Mouse (Mus musculus) lung, adult 2 months (tissue): ENCODE data around the gene Kcnj9. TPM values are rescaled to one million over a fixed set of nuclear protein-coding genes. Genes with fewer than 3 reads are reported as not detected.

ENCODE experiments used
- DNase-seq: peaks from one replicate; pipeline ENCODE4 v3.0.0; 2022
- H3K4me1 ChIP-seq: fragments of 200-500 bp; 2 replicates; pipeline ENCODE4 v1.6.1; 2011; ENCODE audit warnings: low read length; ENCODE audit not compliant: control insufficient read depth, insufficient read depth
- H3K4me3 ChIP-seq: fragments of 200-500 bp; replicated peaks from 2 replicates; pipeline ENCODE3; 2011; ENCODE audit warnings: low read depth, mild to moderate bottlenecking, control low read depth, low read length; ENCODE audit errors: extremely low read depth
- CTCF ChIP-seq: fragments of 200-500 bp; IDR thresholded peaks from 2 replicates; pipeline ENCODE4 v1.5.1; 2011; ENCODE audit warnings: mild to moderate bottlenecking, low read length, control low read depth; ENCODE audit not compliant: insufficient read depth
- POLR2A ChIP-seq: fragments of 200-500 bp; IDR thresholded peaks from 2 replicates; pipeline ENCODE4 v1.6.1; 2011; ENCODE audit warnings: low read depth, mild to moderate bottlenecking, control low read depth, low read length, borderline replicate concordance; ENCODE audit errors: extremely low read depth
- WGBS: fragments of 180-500 bp; shearing (Covaris S2); methylation state at CpG from one replicate; pipeline ENCODE4 v1.1.7; 2018; 5-methylcytosine and 5-hydroxymethylcytosine counted together
- polyA plus RNA-seq: library from polyadenylated mRNA; depleted of rRNA; stranded (reverse); fragments of >200 nt; gene quantifications from 2 replicates; pipeline ENCODE4 v1.2.3, GENCODE M21; 2012; rRNA removed

The Kcnj9 gene
- polyA plus RNA-seq, 1 experiment = not detected

DNA sequence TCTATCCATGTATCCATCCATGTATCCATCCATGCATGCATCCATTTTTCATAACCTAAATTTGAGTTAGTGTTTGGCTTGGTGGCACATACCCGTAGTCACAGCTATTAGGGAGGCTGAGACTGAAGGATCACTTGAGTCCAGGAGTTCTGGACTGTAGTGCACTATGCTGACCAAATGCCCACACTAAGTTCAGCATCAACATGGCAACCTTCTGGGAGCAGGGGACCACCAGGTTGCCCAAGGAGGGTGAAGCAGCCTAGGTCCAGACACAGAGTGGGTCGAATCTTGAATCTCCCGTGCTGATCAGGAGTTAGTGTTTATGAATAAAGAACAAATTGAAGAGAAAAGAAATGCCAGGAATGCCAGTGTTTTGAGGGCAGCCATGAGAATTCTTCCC is 57.9 kb downstream of the Kcnj9 start:
- WGBS = 73% methylated on average over 3 of the region's 3 CpGs
- H3K4me3 ChIP-seq = no peak overlapping the region
- no peak for TF ChIP-seq POLR2A
- no peak for TF ChIP-seq CTCF
- no peak for DNase-seq
- H3K4me1 ChIP-seq = no peaks in the 10 kb centered on the region

Other genes starting within 250 kb of the Kcnj9 start
- 31.5 and 53.1 TPM in 2 replicates for gene Copa, start 246.8 kb downstream of the Kcnj9 start, polyA plus RNA-seq
- 80.1 and 95.0 TPM in 2 replicates for gene Ncstn, start 246.5 kb downstream of the Kcnj9 start, polyA plus RNA-seq
- gene Pex19, start 202.6 kb downstream of the Kcnj9 start, polyA plus RNA-seq = 47.4 and 63.0 TPM in 2 replicates
- 58.0 and 74.9 TPM in 2 replicates for gene Dcaf8, start 181.2 kb downstream of the Kcnj9 start, polyA plus RNA-seq
- gene Pea15a, start 122.5 kb downstream of the Kcnj9 start, polyA plus RNA-seq = 88.2 and 137 TPM in 2 replicates
- 3.2 and 49.0 TPM in 2 replicates for gene Casq1, start 109.5 kb downstream of the Kcnj9 start, polyA plus RNA-seq
- gene Atp1a4, start 70.9 kb downstream of the Kcnj9 start, polyA plus RNA-seq = 0.05 and 1.2 TPM in 2 replicates
- 90.8 and 105 TPM in 2 replicates for gene Igsf8, start 67.7 kb downstream of the Kcnj9 start, polyA plus RNA-seq
- 56.1 and 93.0 TPM in 2 replicates for gene Atp1a2, start 31.3 kb downstream of the Kcnj9 start, polyA plus RNA-seq
- gene Kcnj10, start 11.9 kb upstream of the Kcnj9 start, polyA plus RNA-seq = 0.12 and 0.28 TPM in 2 replicates
- 8.2 and 9.1 TPM in 2 replicates for gene Pigm, start 47.2 kb upstream of the Kcnj9 start, polyA plus RNA-seq
- gene Slamf9, start 146.0 kb upstream of the Kcnj9 start, polyA plus RNA-seq = 10.6 and 15.2 TPM in 2 replicates
- gene Igsf9, start 152.5 kb upstream of the Kcnj9 start, polyA plus RNA-seq = 11.1 and 11.8 TPM in 2 replicates
- gene Tagln2, start 170.7 kb upstream of the Kcnj9 start, polyA plus RNA-seq = 585 and 594 TPM in 2 replicates
- gene Cfap45, start 191.5 kb upstream of the Kcnj9 start, polyA plus RNA-seq = 7.1 and 7.3 TPM in 2 replicates
- 0.37 and 12.5 TPM in 2 replicates for gene Vsig8, start 226.6 kb upstream of the Kcnj9 start, polyA plus RNA-seq